Mouse (Mus musculus) CH12.LX (cell line): Measurements from ENCODE around the gene Nmrk1. TPM values are rescaled to one million over a fixed set of nuclear protein-coding genes. Genes with fewer than 3 reads are reported as not detected.

Experiments
- DNase-seq: peaks from one replicate; pipeline ENCODE4 v3.0.0-alpha.2; 2013; ENCODE audit errors: extremely low read depth
- H3K27ac ChIP-seq: 2 replicates; pipeline ENCODE4 v1.5.1; 2012; ENCODE audit warnings: low read depth, mild to moderate bottlenecking, control low read depth, moderate library complexity; ENCODE audit not compliant: insufficient read depth
- H3K27me3 ChIP-seq: replicated peaks from 2 replicates; pipeline ENCODE3; 2012; ENCODE audit warnings: inconsistent platforms
- H3K36me3 ChIP-seq, 2 experiments: replicated peaks in 1 of 2; 2 replicates each; pipeline versions ENCODE3 to v1.6.1; 2012; ENCODE audit warnings: inconsistent platforms in 1 of 2, low read length in 1 of 2, mild to moderate bottlenecking in 1 of 2, mixed read lengths in 1 of 2, moderate library complexity in 1 of 2; ENCODE audit not compliant: control insufficient read depth in 1 of 2, insufficient read depth in 1 of 2
- H3K4me1 ChIP-seq, 2 experiments: 2 replicates each; pipeline ENCODE4 v1.6.1; 2012; ENCODE audit warnings: inconsistent platforms in 1 of 2, moderate library complexity in 1 of 2; ENCODE audit not compliant: insufficient read depth in 2 of 2, control insufficient read depth in 1 of 2
- H3K4me2 ChIP-seq: 2 replicates; pipeline ENCODE4 v1.6.1; 2012; ENCODE audit warnings: low read depth, mild to moderate bottlenecking, control low read depth; ENCODE audit not compliant: poor library complexity, insufficient read depth, severe bottlenecking
- H3K4me3 ChIP-seq, 3 experiments: fragments of 150-350 bp in 1 of 3; sonication (generic) in 1 of 3; replicated peaks in 1 of 3; 2 replicates each; pipeline versions ENCODE3 to v1.5.1; 2011 to 2012; ENCODE audit warnings: low read depth in 2 of 3, low read length in 2 of 3, mild to moderate bottlenecking in 2 of 3, moderate library complexity in 2 of 3, control low read depth in 1 of 3, improper control_type of control experiment in 1 of 3, inconsistent platforms in 1 of 3, mixed read lengths in 1 of 3; ENCODE audit not compliant: poor library complexity in 1 of 3
- H3K79me2 ChIP-seq: replicated peaks from 2 replicates; pipeline ENCODE4 v1.6.1; 2012; ENCODE audit warnings: mild to moderate bottlenecking, moderate library complexity; ENCODE audit not compliant: control insufficient read depth, poor library complexity, insufficient read depth, severe bottlenecking; ENCODE audit errors: extremely low read depth
- H3K9ac ChIP-seq: 2 replicates; pipeline ENCODE4 v1.6.1; 2012; ENCODE audit warnings: low read depth, mild to moderate bottlenecking, control low read depth, moderate library complexity; ENCODE audit not compliant: insufficient read depth
- H3K9me3 ChIP-seq: replicated peaks from 2 replicates; pipeline ENCODE3; 2012; ENCODE audit warnings: low read length, inconsistent platforms, mixed read lengths
- ELF1 ChIP-seq: IDR thresholded peaks from 2 replicates; pipeline ENCODE4 v1.6.1; 2014; ENCODE audit warnings: low read depth, mild to moderate bottlenecking, inconsistent platforms, low read length, improper control_type of control experiment
- GABPA ChIP-seq: IDR thresholded peaks from 2 replicates; pipeline ENCODE4 v1.6.1; 2012; ENCODE audit warnings: low read depth, low read length, improper control_type of control experiment, inconsistent platforms; ENCODE audit not compliant: insufficient replicate concordance
- JUN ChIP-seq: IDR thresholded peaks from 2 replicates; pipeline ENCODE4 v1.6.1; 2011; ENCODE audit warnings: low read depth, mild to moderate bottlenecking, low read length, improper control_type of control experiment, moderate library complexity; ENCODE audit not compliant: insufficient read depth
- KAT2A ChIP-seq: IDR thresholded peaks from 2 replicates; pipeline ENCODE4 v1.6.1; 2012; ENCODE audit warnings: low read length, improper control_type of control experiment, inconsistent platforms; ENCODE audit not compliant: insufficient replicate concordance
- MAFK ChIP-seq: IDR thresholded peaks from 2 replicates; pipeline ENCODE4 v1.6.1; 2011; ENCODE audit warnings: low read length, improper control_type of control experiment; ENCODE audit not compliant: insufficient replicate concordance
- POLR2AphosphoS2 ChIP-seq: IDR thresholded peaks from 2 replicates; pipeline ENCODE4 v1.6.1; 2011; ENCODE audit warnings: low read depth, low read length, improper control_type of control experiment
- SMC3 ChIP-seq: IDR thresholded peaks from 2 replicates; pipeline ENCODE4 v1.6.1; 2011; ENCODE audit warnings: low read depth, low read length, improper control_type of control experiment
- TBP ChIP-seq: conservative IDR thresholded peaks from 2 replicates; pipeline ENCODE4 v1.6.1; 2011; ENCODE audit warnings: low read depth, low read length, improper control_type of control experiment
- TCF12 ChIP-seq: IDR thresholded peaks from 2 replicates; pipeline ENCODE4 v1.6.1; 2014; ENCODE audit warnings: low read depth, mild to moderate bottlenecking, inconsistent platforms, low read length, improper control_type of control experiment
- USF1 ChIP-seq: IDR thresholded peaks from 2 replicates; pipeline ENCODE4 v1.6.1; 2014; ENCODE audit warnings: low read depth, mild to moderate bottlenecking, inconsistent platforms, low read length, improper control_type of control experiment
- USF2 ChIP-seq: conservative IDR thresholded peaks from 2 replicates; pipeline ENCODE4 v1.6.1; 2011; ENCODE audit warnings: low read depth, low read length, improper control_type of control experiment
- ZC3H11A ChIP-seq: IDR thresholded peaks from 2 replicates; pipeline ENCODE4 v1.6.1; 2012; ENCODE audit warnings: low read depth, mild to moderate bottlenecking, inconsistent platforms, low read length, improper control_type of control experiment
- dilution Hi-C: fragments of 300-500 bp; cut with MboI; formaldehyde crosslinking; loops from 2 replicates; pipeline ENCODE4 v1.14.3; 2020; ENCODE audit warnings: low sequenced_read_pairs; ENCODE audit not compliant: extremely low pct_unique_long_range_greater_than_20kb, extremely low pct_ligation_motif_present
- in situ Hi-C: fragments of 300-500 bp; cut with MboI; formaldehyde crosslinking; loops from 3 replicates; pipeline ENCODE4 v1.14.3; 2019; ENCODE audit warnings: low sequenced_read_pairs, low pct_ligation_motif_present, low pct_unique_long_range_greater_than_20kb, mixed read lengths
- polyA plus RNA-seq: library from polyadenylated mRNA; unstranded; fragments of >175 nt; gene quantifications from 2 replicates; pipeline ENCODE4 v1.2.1, GENCODE M21; 2012; ENCODE audit warnings: low read depth; ENCODE audit not compliant: insufficient read length
- total RNA-seq, 2 experiments: library from RNA; depleted of rRNA; stranded (reverse); fragments of 300-350 nt in 1 of 2; fragments of >200 nt in 1 of 2; gene quantifications; 2 replicates each; pipeline ENCODE4 v1.2.3; 2012 to 2014

Nmrk1 gene
- total and polyA plus RNA-seq, 3 experiments: 9.7 to 10.1 (median 9.8) TPM

GRCm38 (mm10) chr19:18647775-18648557, 16.2 kb downstream of the Nmrk1 start:
- Histone ChIP-seq H3K27ac (no peak overlapping the region), H3K79me2 (no peaks in the 10 kb centered on the region), H3K4me3 (no peak overlapping the region), H3K9ac (peak overlapping the region; percentile 41; the same call in 1 of the 2 replicates), H3K9me3 (no peaks in the 10 kb centered on the region), H3K27me3 (no peaks in the 10 kb centered on the region), H3K4me1 (peaks cover 19 to 49% of the 10 kb centered on the region in 2 experiments), H3K36me3 (peaks cover 11 to 14% of the 10 kb centered on the region in 2 experiments), H3K4me2 (peak overlapping the region; percentile 59)
- in situ Hi-C loops (no loop called here), dilution Hi-C loops (no loop called here)
- TF ChIP-seq SMC3 (no peak), JUN (no peak), KAT2A (no peak), USF2 (no peak), TCF12 (no peak), USF1 (no peak), GABPA (no peak), POLR2AphosphoS2 (no peak), ZC3H11A (no peak), ELF1 (no peak), TBP (no peak)
- no peak for DNase-seq

DNA sequence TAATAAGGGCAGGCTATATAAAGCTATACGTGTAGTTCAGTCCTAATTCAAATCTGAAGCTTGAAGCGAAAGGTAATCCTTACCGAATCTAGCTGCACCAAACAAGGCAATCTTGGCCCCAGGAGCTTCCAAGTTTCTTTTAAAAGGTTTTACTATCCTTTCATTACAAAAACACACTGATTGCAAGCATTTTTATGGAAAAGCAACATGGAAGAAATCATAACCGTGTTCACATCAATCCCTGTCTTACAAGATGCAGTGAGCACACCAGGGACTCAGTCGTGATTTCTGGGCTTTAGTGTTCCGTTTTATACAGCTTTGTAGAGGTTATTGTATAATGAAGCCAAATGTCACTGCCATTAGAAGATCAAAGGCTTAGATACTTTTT, 16.8 kb downstream of the Nmrk1 start:
- Histone ChIP-seq H3K27ac (no peak overlapping the region), H3K4me2 (no peak overlapping the region), H3K79me2 (no peaks in the 10 kb centered on the region), H3K36me3 (peaks cover 6 to 8% of the 10 kb centered on the region in 2 experiments), H3K4me3 (no peak overlapping the region), H3K9ac (no peak overlapping the region; the same call in 1 of the 2 replicates), H3K4me1 (peaks cover 19 to 53% of the 10 kb centered on the region in 2 experiments), H3K27me3 (no peaks in the 10 kb centered on the region), H3K9me3 (no peaks in the 10 kb centered on the region)
- no peak for DNase-seq
- no peak for TF ChIP-seq KAT2A
- dilution Hi-C loops (no loop called here), in situ Hi-C loops (no loop called here)

GRCm38 (mm10) chr19:18649955-18650354, 18.2 kb downstream of the Nmrk1 start:
- Histone ChIP-seq H3K4me3 (no peak overlapping the region), H3K4me2 (no peak overlapping the region), H3K9ac (no peak overlapping the region), H3K9me3 (no peaks in the 10 kb centered on the region), H3K36me3 (peaks cover 1 to 6% of the 10 kb centered on the region in 2 experiments), H3K79me2 (no peaks in the 10 kb centered on the region), H3K27ac (no peak overlapping the region), H3K27me3 (no peaks in the 10 kb centered on the region), H3K4me1 (peaks cover 26 to 53% of the 10 kb centered on the region in 2 experiments)
- DNase-seq: no peak
- peak; percentile 83 for TF ChIP-seq MAFK
- TF ChIP-seq TBP: no peak
- dilution Hi-C loops: no loop called here
- in situ Hi-C loops: no loop called here
